Mouse (Mus musculus): ENCODE data around the gene Cyyr1.

Gene Cyyr1

DNA sequence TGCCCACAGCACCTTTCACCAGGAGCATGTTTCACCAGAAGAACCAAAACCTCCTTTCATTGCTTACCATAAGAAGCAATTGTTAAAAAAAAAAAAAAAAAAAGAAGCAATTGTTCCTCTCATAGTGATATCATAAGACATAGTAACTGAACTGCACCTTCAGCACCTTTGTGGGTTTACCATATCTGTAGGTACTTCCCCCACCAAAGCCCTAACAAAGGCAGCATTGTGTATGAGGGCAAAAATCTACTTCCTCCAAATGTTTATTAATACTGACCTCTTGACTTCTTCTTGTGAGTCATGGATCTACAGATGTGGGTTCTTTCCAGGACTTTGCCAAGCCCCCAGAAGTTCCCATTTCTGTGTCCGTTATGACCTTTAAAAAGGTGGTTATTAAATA lies 98.2 kb downstream of the Cyyr1 start:
- no peak for DNase-seq

DNA sequence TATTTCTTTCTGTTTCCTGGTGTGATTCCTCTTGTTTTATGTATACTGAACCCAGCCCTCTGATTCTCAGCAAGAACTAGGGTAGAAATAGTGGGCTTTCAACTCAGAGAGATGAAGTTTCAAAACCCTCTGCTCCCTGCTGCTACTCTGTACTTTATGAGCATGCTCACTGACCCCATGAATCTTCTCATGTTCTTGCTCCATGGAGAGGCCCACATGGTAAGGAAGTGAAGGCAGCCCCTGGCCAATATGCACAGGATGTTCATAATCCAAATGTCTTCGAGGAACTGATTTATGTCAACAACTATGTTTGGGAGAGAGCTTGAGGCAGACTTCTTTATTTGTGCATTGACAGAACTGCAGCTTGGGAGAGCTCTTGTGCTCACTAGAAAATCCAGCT lies 106.9 kb downstream of the Cyyr1 start:
- DNase-seq: no peak

DNA sequence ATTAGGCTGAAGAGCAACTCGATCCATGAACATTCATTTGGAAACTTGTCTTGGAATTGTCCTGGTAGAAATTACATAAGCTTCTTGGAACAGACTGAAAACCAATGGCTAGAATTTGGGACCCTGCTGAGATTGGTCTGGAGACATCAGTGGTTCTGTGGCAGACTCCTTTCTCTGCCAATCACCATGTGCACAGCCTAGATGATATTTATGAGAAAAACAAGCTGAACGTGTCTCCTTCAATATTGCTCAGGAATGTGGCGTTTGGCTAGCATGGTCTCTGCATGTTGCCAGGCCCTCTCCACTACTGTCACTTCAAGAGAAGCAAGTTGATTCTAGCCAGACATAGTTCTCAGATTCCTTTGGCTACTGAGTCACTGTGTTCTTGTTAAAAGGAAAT lies 107.4 kb downstream of the Cyyr1 start:
- DNase-seq: no peak

DNA sequence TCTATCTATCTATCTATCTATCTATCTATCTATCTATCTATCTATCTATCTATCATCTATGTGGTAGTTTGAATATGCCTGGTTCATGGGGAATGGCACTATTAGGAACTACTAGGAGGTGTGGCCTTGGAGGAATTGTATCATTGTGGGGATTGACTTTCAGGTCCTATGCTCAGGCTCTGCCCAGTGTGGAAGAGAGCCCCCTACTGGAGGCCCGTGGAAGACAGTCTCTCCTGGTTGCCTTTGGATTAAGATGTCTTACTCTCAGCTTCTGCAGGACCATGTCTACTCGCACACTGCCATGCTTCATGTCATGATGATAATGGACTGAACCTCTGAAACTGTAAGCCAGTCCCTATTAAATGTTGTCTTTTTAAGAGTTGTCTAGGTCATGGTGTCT lies 117.8 kb downstream of the Cyyr1 start:
- peak; percentile 7 for DNase-seq

DNA sequence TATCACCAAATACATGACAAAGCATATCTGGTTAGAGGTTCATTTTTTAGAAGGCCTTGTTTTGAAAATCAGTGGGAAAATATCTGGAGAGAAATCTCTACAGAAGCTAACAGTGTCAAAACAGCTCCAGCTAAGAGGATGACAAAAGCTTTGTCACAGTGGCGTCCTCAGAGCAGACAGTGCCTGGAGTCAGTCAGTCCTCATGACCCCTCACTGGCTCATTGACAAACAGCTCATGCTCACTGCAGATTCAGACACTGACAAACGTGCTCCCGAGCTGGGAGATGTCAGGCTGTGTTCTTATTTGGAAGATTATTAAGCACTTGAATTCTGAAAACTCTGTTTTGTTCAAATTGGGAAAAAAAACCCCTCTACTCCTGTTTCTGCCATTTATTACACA lies 124.0 kb downstream of the Cyyr1 start:
- no peak for DNase-seq

DNA sequence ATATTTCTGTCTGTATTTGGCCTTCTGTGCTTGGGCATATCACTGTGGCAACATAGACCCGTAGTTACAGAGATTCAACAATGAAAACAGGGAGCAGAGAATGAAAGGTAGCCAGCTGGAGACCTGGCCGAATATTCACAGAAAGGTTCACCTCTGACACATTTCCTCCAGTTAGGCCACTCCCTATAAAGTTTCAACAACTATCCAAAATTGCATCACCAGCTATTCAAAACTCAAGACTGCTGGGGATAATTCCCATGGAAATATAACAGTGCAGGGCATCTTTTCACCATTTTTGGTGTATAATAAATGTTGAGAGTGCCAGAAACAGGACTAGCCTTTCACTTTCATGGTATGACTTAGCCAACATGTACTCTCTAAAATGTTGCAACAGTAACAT lies 130.3 kb downstream of the Cyyr1 start:
- no peak for DNase-seq

DNA sequence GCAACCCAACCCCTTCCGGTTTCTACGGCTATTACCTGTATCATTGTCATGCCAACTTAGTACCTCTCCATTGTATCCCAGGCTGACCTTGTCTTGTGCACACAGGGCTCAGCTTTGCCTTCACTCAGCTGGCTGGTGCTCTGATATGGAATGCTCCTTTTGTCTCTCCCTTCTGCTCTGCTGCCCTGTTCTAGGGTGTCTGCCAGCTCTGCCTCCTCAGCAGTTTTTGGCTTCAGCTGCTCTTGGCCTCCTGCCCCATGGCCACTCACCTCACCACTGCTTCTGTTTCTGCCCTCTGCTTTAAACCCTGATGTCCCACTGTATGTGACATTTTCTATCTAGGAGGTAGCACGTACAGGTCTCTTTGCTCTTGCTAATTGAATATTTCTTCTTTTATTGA lies 137.8 kb downstream of the Cyyr1 start:
- no peak for DNase-seq

DNA sequence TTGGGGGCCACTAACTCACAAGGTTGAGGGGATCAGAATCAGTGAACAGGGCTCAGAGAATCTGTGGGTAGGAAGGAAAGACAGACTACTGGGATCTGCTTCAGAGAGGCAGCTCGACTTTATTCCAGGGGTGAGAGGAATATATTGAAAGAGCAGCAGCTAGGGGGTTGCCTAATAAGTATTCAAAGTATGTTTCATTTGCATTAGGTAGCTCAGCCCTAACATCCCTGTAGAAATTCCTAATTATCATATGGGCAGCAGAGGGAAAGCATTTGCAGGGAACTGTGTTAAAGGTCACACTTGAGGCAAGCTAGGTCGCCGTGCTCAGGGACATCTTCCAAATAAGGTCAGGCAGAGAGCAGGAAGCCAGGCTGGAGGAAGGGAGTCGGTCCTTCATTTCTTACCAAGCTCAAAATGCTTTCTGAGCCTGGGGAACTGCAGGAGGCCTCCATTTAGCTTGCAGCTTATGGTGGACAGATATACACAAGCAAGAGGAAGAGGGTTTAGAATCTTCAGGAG lies 159.7 kb downstream of the Cyyr1 start:
- DNase-seq: no peak

DNA sequence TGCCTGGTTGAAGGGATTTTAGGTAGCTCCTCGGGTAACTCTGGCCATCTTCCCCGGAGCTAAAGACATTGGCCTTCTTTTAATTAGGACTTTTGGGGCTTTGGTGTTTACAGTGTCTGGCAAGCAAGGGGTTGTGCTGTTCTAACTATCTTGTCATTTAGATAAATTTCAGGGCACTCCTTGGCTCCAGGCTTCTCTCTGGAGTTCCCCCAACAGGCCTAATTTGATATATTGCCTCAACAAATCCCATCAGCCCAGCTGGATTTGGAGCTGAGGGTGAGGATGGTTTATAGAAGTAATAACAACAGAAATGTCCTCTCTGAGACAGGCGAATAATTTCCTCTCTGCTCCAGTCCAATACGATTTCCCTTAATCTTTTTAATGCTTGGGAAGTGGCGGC lies 166.4 kb downstream of the Cyyr1 start:
- DNase-seq: no peak

Data from thymus, postnatal 4 days (tissue).